Mouse (Mus musculus) kidney, adult 9 months (tissue): ENCODE data around the gene Cldn9.

ENCODE experiments used
- DNase-seq: peaks from one replicate; pipeline ENCODE4 v3.0.0; 2022

The Cldn9 gene

GRCm38 (mm10) chr17:23683856-23684672, at the start of gene Cldn9:
TSS of gene Cldn9 (minus strand) at chr17:23684026.
- DNase-seq, result no peak

DNA sequence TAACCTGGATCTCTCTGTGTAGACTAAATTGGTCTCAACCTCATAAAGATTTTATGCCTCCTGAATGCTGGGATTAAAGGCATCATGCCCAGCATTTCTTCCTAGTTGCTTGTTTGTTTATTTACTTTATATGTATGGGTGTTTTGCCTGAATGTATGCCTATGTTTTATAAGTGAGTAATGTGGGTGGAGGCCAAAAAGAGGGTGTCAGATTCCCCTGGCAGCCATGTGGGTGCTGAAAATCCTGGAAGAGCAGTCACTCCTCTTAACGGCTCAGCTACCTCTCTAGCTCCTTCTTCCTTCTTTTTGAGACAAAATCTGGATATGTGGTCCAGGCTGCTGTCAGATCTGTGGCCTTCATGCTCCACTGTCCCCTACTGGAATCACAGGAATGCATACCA, 46.6 kb upstream of the Cldn9 start:
- DNase-seq, result no peak

DNA sequence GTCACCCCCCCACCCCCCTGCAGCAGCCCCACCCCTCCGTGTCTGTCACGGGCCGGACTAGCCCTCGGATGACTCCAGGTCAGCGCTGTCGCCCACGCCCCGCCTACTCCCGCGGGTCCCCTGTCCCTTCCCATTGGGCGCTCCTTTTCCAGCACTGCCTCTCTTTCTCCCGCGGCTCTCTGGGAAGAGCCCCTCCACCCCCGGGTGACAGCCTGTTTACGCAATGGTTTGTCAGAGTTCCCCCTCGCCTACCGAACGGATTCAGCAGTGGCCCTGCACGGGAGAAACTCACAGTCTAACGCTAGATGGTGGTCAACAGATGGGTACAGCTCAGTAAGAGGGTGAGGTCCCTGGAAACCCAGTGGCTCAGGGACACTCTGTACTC, 42.9 kb upstream of the Cldn9 start:
- peak; percentile 53 for DNase-seq

DNA sequence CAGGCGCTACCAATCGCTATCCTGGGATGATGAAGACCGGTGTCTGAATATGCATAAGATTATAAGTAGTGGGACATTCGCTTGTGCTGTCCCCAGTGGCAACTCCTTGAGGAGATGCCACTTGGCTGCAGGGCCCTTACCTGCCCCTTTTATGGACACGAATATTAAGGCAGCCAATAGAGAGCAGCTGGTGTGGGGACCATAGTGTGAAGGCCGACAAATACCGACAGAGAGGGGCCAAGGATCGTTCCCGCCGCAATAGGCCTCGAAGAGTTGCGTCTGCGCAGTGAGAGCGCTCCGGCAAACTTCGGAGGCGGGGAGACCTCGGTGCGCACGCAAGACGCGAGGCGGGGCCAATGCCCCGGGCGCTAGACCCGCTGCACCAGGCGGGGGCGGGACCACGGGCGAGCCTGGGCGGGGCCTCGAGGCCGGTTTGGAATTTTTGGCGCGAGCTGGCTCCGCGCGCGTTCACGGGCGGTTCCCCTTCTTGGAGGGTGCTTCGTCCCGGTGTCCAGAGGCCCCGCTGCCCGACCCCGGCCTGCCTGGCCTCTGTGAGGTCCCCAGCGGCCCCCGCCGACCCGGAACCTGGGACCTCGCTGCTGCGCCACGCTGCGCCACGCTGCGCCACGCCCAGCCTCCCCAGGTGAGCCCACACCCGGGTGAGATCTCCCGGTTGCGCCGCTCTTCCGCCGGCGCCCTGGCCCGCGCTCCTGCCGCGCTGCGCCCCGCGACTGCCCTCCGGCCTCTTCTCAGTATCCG, 42.4 kb upstream of the Cldn9 start, which contains the start of gene Pkmyt1:
Gene Pkmyt1, plus strand, starts transcription at position 338 of the 759 bp plus-strand sequence.
- DNase-seq, result peak; percentile 95

- DNase-seq, result no peak
These were observed 41.7 kb upstream of the Cldn9 start for GRCm38 (mm10) chr17:23725477-23725876.

DNA sequence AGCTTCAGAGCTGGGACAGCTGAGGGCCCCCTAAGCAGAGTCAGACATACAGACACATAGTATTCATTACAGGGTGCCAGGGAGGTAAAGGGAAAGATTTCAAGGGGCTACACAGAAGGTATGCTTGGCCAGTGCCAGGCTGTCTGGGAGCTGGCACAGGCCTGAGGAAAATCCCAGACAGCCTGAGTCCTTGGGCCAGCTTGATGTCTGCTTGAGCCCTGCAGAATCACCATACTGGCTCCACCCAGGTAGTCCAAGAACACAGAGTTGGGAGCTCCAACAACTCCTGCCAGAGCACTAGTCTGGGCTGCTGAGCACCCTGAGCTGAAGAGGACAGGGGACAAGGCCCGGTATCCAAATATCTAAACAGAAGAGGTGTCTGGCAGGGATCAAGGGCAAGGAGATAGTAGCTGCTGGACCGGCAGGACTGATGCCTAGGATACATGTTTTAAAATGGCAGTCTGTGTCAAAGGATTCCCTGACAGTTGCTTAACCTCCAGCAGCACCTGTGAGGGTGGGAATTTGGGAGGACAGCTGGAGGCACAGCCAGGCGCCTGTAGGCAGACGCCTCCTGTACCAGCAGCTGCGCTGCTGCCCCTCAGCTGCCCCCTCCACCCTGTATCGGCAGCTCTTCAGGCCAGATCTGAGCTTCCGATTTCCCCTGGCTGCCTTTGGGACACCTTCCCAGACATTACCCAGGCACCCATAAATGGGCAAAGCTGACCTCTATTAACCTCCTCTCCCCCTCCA, 38.7 kb upstream of the Cldn9 start, which contains the start of gene 1520401A03Rik:
Gene 1520401A03Rik, minus strand, starts transcription at position 408 of the 750 bp plus-strand sequence.
- DNase-seq, result no peak

DNA sequence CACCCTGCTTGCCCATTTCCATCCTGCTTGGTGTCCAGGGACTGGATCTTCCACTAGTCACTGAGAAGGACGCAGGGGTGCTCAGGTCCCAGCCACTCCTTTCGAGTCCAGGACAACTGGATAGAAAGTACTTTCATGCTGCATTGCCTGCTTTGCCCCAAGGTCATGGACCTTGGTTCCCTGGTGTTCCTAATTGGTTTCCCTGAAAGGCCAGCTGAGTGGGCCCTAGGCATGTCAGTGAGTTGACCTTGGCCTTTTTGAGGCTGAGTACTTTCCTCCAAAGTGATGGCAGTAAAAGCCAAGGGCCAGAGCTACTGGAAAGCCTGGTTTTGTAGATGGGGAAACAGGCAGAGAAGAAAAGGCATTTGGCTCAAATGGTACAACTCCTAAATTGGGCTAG, 38.1 kb upstream of the Cldn9 start:
- no peak for DNase-seq

GRCm38 (mm10) chr17:23719455-23719854, 35.6 kb upstream of the Cldn9 start:
- DNase-seq, result no peak

DNA sequence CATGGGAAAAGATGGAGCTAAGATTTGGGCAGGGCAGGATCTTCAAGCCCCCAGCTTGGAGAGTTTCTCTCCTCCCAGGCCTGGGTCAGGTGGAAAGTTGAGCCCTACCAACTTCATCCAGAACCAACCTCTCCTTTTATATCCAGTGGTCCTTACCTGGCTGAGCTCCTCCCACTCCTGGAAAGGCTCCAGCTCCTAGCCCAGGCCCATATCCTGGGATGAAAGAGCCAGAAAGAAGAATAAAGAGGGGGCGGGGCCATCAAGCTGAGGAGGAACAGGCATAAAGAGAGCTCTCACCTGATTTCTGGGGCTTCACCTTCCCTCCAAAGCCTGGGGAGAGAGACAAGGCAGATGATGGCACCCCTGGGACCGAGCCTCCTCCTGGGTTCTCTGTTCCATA, 33.2 kb upstream of the Cldn9 start:
- DNase-seq, result no peak

DNA sequence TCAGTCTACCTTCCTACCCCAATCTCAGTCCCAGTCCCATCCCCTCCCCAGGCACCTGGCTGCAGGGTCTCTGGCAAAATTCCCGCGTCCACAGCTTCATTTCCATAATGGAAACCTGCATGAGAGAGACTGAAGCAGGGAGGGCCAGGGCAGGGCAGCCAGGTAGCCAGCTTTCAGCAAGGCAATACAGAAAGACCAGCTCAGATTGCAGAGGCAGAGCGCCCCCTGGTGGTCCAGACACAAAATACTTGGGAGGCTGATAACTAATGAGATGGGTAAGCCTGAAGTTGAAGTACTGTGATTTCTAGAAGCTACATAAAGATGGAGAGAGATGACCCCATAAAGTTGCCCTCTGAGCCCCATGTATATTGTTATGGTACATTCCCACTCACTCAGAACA, 22.4 kb upstream of the Cldn9 start:
- DNase-seq, result peak; percentile 77

- DNase-seq, result no peak
These were observed 21.8 kb upstream of the Cldn9 start for GRCm38 (mm10) chr17:23705525-23706104.

DNA sequence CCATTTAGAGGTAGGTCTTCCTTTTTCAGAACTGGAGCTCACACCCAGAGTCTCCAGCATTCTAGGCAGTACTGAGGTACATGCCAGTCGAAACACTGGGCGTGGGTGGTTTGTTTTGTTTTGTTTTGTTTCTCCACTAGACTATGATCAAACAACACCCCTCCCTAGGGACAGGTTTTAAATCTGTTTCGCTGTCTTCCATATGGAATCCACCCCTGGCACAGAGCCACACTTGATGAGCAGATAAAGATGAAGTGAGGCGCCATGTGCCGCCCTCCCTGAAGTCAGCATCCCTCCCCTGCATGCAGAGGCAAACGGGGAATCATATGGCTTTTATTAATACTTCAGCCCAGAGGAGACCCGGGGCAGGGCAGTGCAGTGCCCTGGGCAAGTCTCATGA, 20.9 kb upstream of the Cldn9 start:
- DNase-seq, result no peak

DNA sequence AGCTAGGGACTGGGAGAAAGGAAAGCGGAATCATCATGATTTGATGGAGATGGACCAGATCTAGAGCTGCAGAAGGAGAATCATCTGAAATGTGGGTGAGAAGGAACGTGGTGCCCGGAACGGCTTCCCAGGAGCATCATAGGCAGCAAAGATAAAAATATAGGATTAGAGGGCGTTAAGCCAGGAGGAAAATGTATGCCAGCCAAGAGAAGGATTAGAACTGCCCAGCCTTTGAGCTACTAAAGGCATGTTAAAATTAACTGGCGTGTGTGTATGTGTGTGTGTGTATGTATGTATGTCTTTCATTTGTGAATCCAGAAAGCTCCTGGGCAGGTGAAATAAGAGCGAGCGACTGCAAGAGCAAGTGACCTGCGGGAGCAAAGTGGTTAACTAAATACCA, 19.5 kb upstream of the Cldn9 start:
- DNase-seq, result no peak

DNA sequence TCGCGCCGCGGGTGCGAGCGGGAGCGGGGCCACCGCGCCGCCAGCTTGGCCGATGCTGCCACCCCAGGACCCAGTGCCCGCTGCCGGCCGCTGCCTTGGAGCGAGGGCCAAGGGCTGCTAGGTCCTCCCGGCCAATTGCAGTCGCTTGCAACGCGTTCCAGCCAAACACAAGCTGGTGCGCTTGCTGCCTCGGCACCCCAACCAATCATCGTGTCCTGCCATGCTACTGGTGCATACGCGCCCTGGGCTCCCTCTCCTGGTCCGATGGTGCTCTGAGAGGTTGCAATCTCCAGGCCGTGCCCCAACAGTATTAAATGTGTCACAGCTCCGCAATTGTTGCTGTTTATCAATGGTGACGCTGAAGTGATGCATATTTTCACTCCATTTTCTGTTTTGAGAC, 16.3 kb upstream of the Cldn9 start:
- DNase-seq, result peak; percentile 96

GRCm38 (mm10) chr17:23699131-23700077, 15.6 kb upstream of the Cldn9 start:
- DNase-seq, result peak; percentile 35

- no peak for DNase-seq
These were observed 12.0 kb upstream of the Cldn9 start for GRCm38 (mm10) chr17:23695801-23696200.

DNA sequence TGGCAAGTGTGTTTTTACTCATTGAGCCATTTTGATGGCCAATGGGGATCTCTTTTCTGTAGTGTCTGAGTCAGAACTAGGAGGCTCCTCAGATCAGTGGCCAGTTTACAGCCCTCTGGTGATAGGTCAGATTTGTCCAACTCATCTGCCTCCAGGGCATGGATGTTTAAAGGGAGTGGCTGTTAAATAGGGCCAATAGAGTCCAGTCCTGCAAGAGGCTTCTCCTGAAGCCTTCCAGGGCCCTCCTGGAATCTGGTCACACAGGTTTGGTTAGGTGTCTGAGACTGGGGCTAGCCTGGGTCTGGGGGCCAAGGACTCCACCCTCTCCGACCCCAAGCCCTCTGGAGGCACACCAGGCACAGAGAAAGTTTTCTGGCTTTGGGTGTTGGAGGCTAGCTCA, 10.7 kb upstream of the Cldn9 start:
- no peak for DNase-seq

- no peak for DNase-seq
These were observed 600 bp downstream of the Cldn9 start for GRCm38 (mm10) chr17:23683226-23683625.

DNA sequence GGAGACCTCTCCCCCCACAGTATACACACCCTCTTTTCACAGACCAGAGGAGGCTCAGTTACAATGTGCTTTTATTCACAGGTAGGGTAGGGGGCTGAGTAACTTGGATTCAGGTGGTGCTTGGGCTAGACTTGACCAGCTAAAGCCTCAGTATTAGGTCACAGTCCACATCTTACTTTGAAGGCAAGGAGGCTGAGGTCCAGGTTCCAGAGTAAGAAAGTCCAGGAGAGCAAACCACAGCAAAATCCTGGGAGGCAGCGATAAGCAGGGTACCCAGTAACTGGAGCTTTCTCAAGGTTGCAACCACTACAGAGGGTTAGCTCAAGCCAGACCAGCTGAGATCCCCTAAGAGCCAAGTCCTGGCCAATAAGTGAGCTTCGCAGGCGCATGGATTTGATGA, 1.3 kb downstream of the Cldn9 start:
- DNase-seq, result peak; percentile 60

GRCm38 (mm10) chr17:23682092-23682491, 1.7 kb downstream of the Cldn9 start:
- DNase-seq, result peak; percentile 81

- DNase-seq, result no peak
These were observed 2.7 kb downstream of the Cldn9 start for GRCm38 (mm10) chr17:23681086-23681485.

DNA sequence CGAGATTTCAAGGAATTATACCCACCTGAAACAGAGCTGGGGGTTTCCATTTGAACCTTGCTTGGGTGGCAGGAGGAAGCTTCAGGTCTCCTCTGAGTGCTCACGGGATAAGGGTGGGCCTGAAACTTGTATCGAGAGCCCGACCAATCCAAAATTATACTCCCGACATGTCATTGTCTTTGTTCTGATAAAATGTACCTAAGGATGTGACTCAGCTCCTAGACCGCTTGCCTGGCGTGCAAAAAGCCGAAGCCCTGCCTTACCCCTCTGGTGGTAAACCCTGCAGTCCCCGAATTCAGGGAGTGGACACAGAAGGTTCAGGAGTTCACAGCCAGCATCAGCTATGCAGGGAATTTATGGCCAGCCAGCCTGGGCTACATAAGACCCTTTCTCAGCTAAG, 3.5 kb downstream of the Cldn9 start:
- DNase-seq, result no peak
